Mouse (Mus musculus) MEL (cell line): ENCODE measurements around the gene Rln3. TPM values are rescaled to one million over a fixed set of nuclear protein-coding genes. Genes with fewer than 3 reads are reported as not detected.

ENCODE experiments used
- DNase-seq: peaks from one replicate; pipeline ENCODE4 v3.0.0; 2011; ENCODE audit warnings: low read depth, low spot score
- H3K27ac ChIP-seq: 2 replicates; pipeline ENCODE4 v1.5.1; 2012; ENCODE audit warnings: low read depth, mild to moderate bottlenecking, control low read depth, low read length, moderate library complexity; ENCODE audit not compliant: control insufficient read depth
- H3K27me3 ChIP-seq, 2 experiments: fragments of 150-350 bp in 1 of 2; sonication (generic) in 1 of 2; 2 replicates each; pipeline ENCODE4 v1.6.1; 2012; ENCODE audit warnings: low read length in 2 of 2, mild to moderate bottlenecking in 2 of 2, improper control_type of control experiment in 1 of 2, moderate library complexity in 1 of 2; ENCODE audit not compliant: insufficient read depth in 2 of 2, control insufficient read depth in 1 of 2
- H3K36me3 ChIP-seq, 2 experiments: 2 replicates each; pipeline ENCODE4 v1.6.1; 2012 to 2014; ENCODE audit warnings: low read length in 2 of 2, improper control_type of control experiment in 1 of 2, inconsistent platforms in 1 of 2, mild to moderate bottlenecking in 1 of 2; ENCODE audit not compliant: insufficient read depth in 2 of 2, control insufficient read depth in 1 of 2
- H3K4me1 ChIP-seq, 2 experiments: fragments of 150-350 bp in 1 of 2; sonication (generic) in 1 of 2; 2 replicates each; pipeline ENCODE4 v1.6.1; 2012; ENCODE audit warnings: low read length in 2 of 2, improper control_type of control experiment in 1 of 2, mild to moderate bottlenecking in 1 of 2; ENCODE audit not compliant: insufficient read depth in 2 of 2, control insufficient read depth in 1 of 2
- H3K4me3 ChIP-seq, 2 experiments: fragments of 150-350 bp in 1 of 2; sonication (generic) in 1 of 2; 2 replicates each; pipeline ENCODE4 v1.5.1; 2012; ENCODE audit warnings: low read depth in 2 of 2, low read length in 2 of 2, mild to moderate bottlenecking in 2 of 2, moderate library complexity in 2 of 2, control low read depth in 1 of 2, improper control_type of control experiment in 1 of 2; ENCODE audit not compliant: control insufficient read depth in 1 of 2, insufficient read depth in 1 of 2
- H3K79me2 ChIP-seq: 2 replicates; pipeline ENCODE4 v1.6.1; 2012; ENCODE audit warnings: mild to moderate bottlenecking, low read length, moderate library complexity; ENCODE audit not compliant: control insufficient read depth, poor library complexity, insufficient read depth
- H3K9ac ChIP-seq: 2 replicates; pipeline ENCODE4 v1.6.1; 2012; ENCODE audit warnings: low read depth, mild to moderate bottlenecking, control low read depth, low read length, moderate library complexity; ENCODE audit not compliant: control insufficient read depth, poor library complexity, severe bottlenecking
- H3K9me3 ChIP-seq: fragments of 150-350 bp; sonication (generic); replicated peaks from 2 replicates; pipeline ENCODE4 v1.6.1; 2012; ENCODE audit warnings: mild to moderate bottlenecking, low read length, improper control_type of control experiment, moderate library complexity; ENCODE audit not compliant: insufficient read depth
- CHD1 ChIP-seq: IDR thresholded peaks from 2 replicates; pipeline ENCODE4 v1.6.1; 2012; ENCODE audit warnings: low read depth, mild to moderate bottlenecking, inconsistent platforms, low read length, improper control_type of control experiment
- CHD2 ChIP-seq: IDR thresholded peaks from 2 replicates; pipeline ENCODE4 v1.6.1; 2011; ENCODE audit warnings: low read length, improper control_type of control experiment
- CTCF ChIP-seq, 3 experiments: IDR thresholded peaks in 2 of 3; conservative IDR thresholded peaks in 1 of 3; 2 replicates each; pipeline ENCODE4 v1.5.1; 2011 to 2012; ENCODE audit warnings: low read length in 3 of 3, low read depth in 2 of 3, mild to moderate bottlenecking in 2 of 3, improper control_type of control experiment in 1 of 3, inconsistent platforms in 1 of 3, mixed read lengths in 1 of 3, moderate library complexity in 1 of 3; ENCODE audit not compliant: control insufficient read depth in 1 of 3, insufficient read depth in 1 of 3, poor library complexity in 1 of 3, severe bottlenecking in 1 of 3
- E2F4 ChIP-seq: IDR thresholded peaks from 2 replicates; pipeline ENCODE4 v1.6.1; 2011; ENCODE audit warnings: low read depth, low read length, improper control_type of control experiment, borderline replicate concordance
- ELF1 ChIP-seq: IDR thresholded peaks from 2 replicates; pipeline ENCODE4 v1.6.1; 2014; ENCODE audit warnings: low read depth, mild to moderate bottlenecking, inconsistent platforms, low read length, improper control_type of control experiment, moderate library complexity
- EP300 ChIP-seq, 2 experiments: IDR thresholded peaks; 2 replicates each; pipeline ENCODE4 v1.6.1; 2011; ENCODE audit warnings: improper control_type of control experiment in 2 of 2, low read length in 2 of 2, low read depth in 1 of 2, mild to moderate bottlenecking in 1 of 2
- ETS1 ChIP-seq: IDR thresholded peaks from 2 replicates; pipeline ENCODE4 v1.6.1; 2012; ENCODE audit warnings: low read depth, mild to moderate bottlenecking, inconsistent platforms, low read length, improper control_type of control experiment, moderate library complexity
- GABPA ChIP-seq: IDR thresholded peaks from 2 replicates; pipeline ENCODE4 v1.6.1; 2012; ENCODE audit warnings: low read depth, mild to moderate bottlenecking, inconsistent platforms, low read length, improper control_type of control experiment, moderate library complexity
- HCFC1 ChIP-seq: IDR thresholded peaks from 2 replicates; pipeline ENCODE4 v1.6.1; 2012; ENCODE audit warnings: low read depth, mild to moderate bottlenecking, inconsistent platforms, low read length, improper control_type of control experiment, moderate library complexity
- JUND ChIP-seq: IDR thresholded peaks from 2 replicates; pipeline ENCODE4 v1.6.1; 2011; ENCODE audit warnings: low read depth, mild to moderate bottlenecking, improper control_type of control experiment, low read length
- MAFK ChIP-seq: IDR thresholded peaks from 2 replicates; pipeline ENCODE4 v1.6.1; 2011; ENCODE audit warnings: low read depth, mild to moderate bottlenecking, low read length, improper control_type of control experiment, borderline replicate concordance
- MAX ChIP-seq: IDR thresholded peaks from 2 replicates; pipeline ENCODE4 v1.6.1; 2011; ENCODE audit warnings: low read length, improper control_type of control experiment
- MEF2A ChIP-seq: IDR thresholded peaks from 2 replicates; pipeline ENCODE4 v1.6.1; 2014; ENCODE audit warnings: low read depth, mild to moderate bottlenecking, inconsistent platforms, low read length, improper control_type of control experiment; ENCODE audit not compliant: poor library complexity, insufficient replicate concordance, severe bottlenecking; ENCODE audit errors: extremely low read depth
- MXI1 ChIP-seq: IDR thresholded peaks from 2 replicates; pipeline ENCODE4 v1.6.1; 2011; ENCODE audit warnings: mild to moderate bottlenecking, low read depth, low read length, improper control_type of control experiment
- MYB ChIP-seq: IDR thresholded peaks from 2 replicates; pipeline ENCODE4 v1.6.1; 2011; ENCODE audit warnings: mild to moderate bottlenecking, low read depth, low read length, improper control_type of control experiment
- MYC ChIP-seq: IDR thresholded peaks from 2 replicates; pipeline ENCODE4 v1.6.1; 2011; ENCODE audit warnings: low read depth, mild to moderate bottlenecking, low read length, improper control_type of control experiment, moderate library complexity
- NELFE ChIP-seq: IDR thresholded peaks from 2 replicates; pipeline ENCODE4 v1.6.1; 2011; ENCODE audit warnings: low read depth, low read length, improper control_type of control experiment
- NRF1 ChIP-seq: IDR thresholded peaks from 2 replicates; pipeline ENCODE4 v1.6.1; 2014; ENCODE audit warnings: low read depth, mild to moderate bottlenecking, inconsistent platforms, low read length, improper control_type of control experiment, moderate library complexity; ENCODE audit not compliant: poor library complexity, insufficient read depth, severe bottlenecking
- POLR2A ChIP-seq, 2 experiments: IDR thresholded peaks; 2 replicates each; pipeline ENCODE4 v1.6.1; 2011 to 2012; ENCODE audit warnings: low read length in 2 of 2, mild to moderate bottlenecking in 2 of 2, control low read depth in 1 of 2, improper control_type of control experiment in 1 of 2, low read depth in 1 of 2, moderate library complexity in 1 of 2; ENCODE audit not compliant: control insufficient read depth in 1 of 2, insufficient read depth in 1 of 2, poor library complexity in 1 of 2
- POLR2AphosphoS5 ChIP-seq: IDR thresholded peaks from 2 replicates; pipeline ENCODE4 v1.6.1; 2012; ENCODE audit warnings: low read depth, borderline replicate concordance, mild to moderate bottlenecking, inconsistent platforms, low read length, moderate library complexity, mixed read lengths
- RAD21 ChIP-seq: IDR thresholded peaks from 2 replicates; pipeline ENCODE4 v1.6.1; 2011; ENCODE audit warnings: mild to moderate bottlenecking, low read depth, low read length, improper control_type of control experiment
- RCOR1 ChIP-seq: IDR thresholded peaks from 2 replicates; pipeline ENCODE4 v1.6.1; 2012; ENCODE audit warnings: low read depth, mild to moderate bottlenecking, inconsistent platforms, low read length, improper control_type of control experiment
- SIN3A ChIP-seq: IDR thresholded peaks from 2 replicates; pipeline ENCODE4 v1.6.1; 2012; ENCODE audit warnings: low read length, improper control_type of control experiment, inconsistent platforms
- SMC3 ChIP-seq: IDR thresholded peaks from 2 replicates; pipeline ENCODE4 v1.6.1; 2011; ENCODE audit warnings: low read depth, low read length, improper control_type of control experiment
- TAL1 ChIP-seq: IDR thresholded peaks from 2 replicates; pipeline ENCODE4 v1.6.1; 2012; ENCODE audit warnings: mild to moderate bottlenecking, inconsistent platforms, low read length, moderate library complexity, mixed read lengths
- TBP ChIP-seq: IDR thresholded peaks from 2 replicates; pipeline ENCODE4 v1.8.0; 2011; ENCODE audit warnings: low read depth, low read length, improper control_type of control experiment
- USF1 ChIP-seq: IDR thresholded peaks from 2 replicates; pipeline ENCODE4 v1.6.1; 2014; ENCODE audit warnings: low read depth, mild to moderate bottlenecking, inconsistent platforms, low read length, improper control_type of control experiment, moderate library complexity
- USF2 ChIP-seq, 2 experiments: IDR thresholded peaks; 2 replicates each; pipeline ENCODE4 v1.6.1; 2011 to 2012; ENCODE audit warnings: improper control_type of control experiment in 2 of 2, low read length in 2 of 2, borderline replicate concordance in 1 of 2, inconsistent platforms in 1 of 2, low read depth in 1 of 2, mild to moderate bottlenecking in 1 of 2; ENCODE audit not compliant: insufficient read depth in 1 of 2
- polyA plus RNA-seq, 2 experiments: library from polyadenylated mRNA; stranded (reverse) in 1 of 2; unstranded in 1 of 2; fragments of >175 nt in 1 of 2; fragments of >200 nt in 1 of 2; gene quantifications; 2 replicates each; pipeline versions ENCODE4 v1.2.1 to v1.2.4; 2012; ENCODE audit warnings: low replicate concordance in 2 of 2, low read depth in 1 of 2; ENCODE audit not compliant: insufficient read length in 2 of 2, insufficient read depth in 1 of 2, missing spikeins in 1 of 2
- total RNA-seq: library from RNA; depleted of rRNA; stranded (reverse); fragments of 300-350 nt; gene quantifications from 2 replicates; pipeline ENCODE4 v1.2.3, GENCODE M21; 2012; rRNA removed

The Rln3 gene
- total RNA-seq: not detected in 2 replicates
- polyA plus RNA-seq: not detected

GRCm38 (mm10) chr8:84044900-84045299, at the start of gene Rln3:
TSS of gene Rln3 (minus strand) at chr8:84045000.
- peaks cover 0 to 19% of the 10 kb centered on the region in 2 experiments; a peak in 3 of 4 replicates for H3K4me1 ChIP-seq
- H3K36me3 ChIP-seq: peaks cover 0 to 4% of the 10 kb centered on the region in 2 experiments; a peak in 1 of 4 replicates
- H3K79me2 ChIP-seq: peaks cover 16% of the 10 kb centered on the region
- no peak within 1 kb of the TSS for H3K9ac ChIP-seq
- H3K4me3 ChIP-seq: no peak within 1 kb of the TSS
- H3K9me3 ChIP-seq: no peaks in the 10 kb centered on the region
- no peak for DNase-seq
- TF ChIP-seq MYB (no peak), EP300 (IDR thresholded peaks at IDR 0.05; ENCODE audit: low read depth in 1 of 2, low read length in 2 of 2) (no peak), NRF1 (no peak), JUND (no peak), CHD2 (no peak), CHD1 (no peak), CTCF (IDR thresholded peaks at IDR 0.05 in 2 of 3, conservative IDR thresholded peaks at IDR 0.05 in 1 of 3; ENCODE audit: control insufficient read depth in 1 of 3, insufficient read depth in 1 of 3, low read depth in 2 of 3, low read length in 3 of 3, poor library complexity in 1 of 3, severe bottlenecking in 1 of 3) (no peak), TAL1 (no peak), MYC (no peak), USF2 (IDR thresholded peaks at IDR 0.05; ENCODE audit: borderline replicate concordance in 1 of 2, insufficient read depth in 1 of 2, low read depth in 1 of 2, low read length in 2 of 2) (no peak), POLR2AphosphoS5 (no peak), MXI1 (no peak), HCFC1 (no peak), NELFE (no peak), RCOR1 (no peak), RAD21 (no peak), MAFK (no peak), USF1 (no peak), MAX (no peak)
- H3K27ac ChIP-seq: no peak within 1 kb of the TSS
- H3K27me3 ChIP-seq: no peaks in the 10 kb centered on the region

GRCm38 (mm10) chr8:84090585-84090984, 45.8 kb upstream of the Rln3 start:
- H3K9me3 ChIP-seq: no peaks in the 10 kb centered on the region
- no peak for DNase-seq
- H3K9ac ChIP-seq: no peak overlapping the region
- H3K27ac ChIP-seq: no peak overlapping the region
- H3K79me2 ChIP-seq: no peaks in the 10 kb centered on the region
- no peaks in the 10 kb centered on the region for H3K36me3 ChIP-seq
- no peaks in the 10 kb centered on the region for H3K4me1 ChIP-seq
- H3K27me3 ChIP-seq: no peaks in the 10 kb centered on the region
- no peak overlapping the region for H3K4me3 ChIP-seq
- TF ChIP-seq TBP: no peak
- TF ChIP-seq SIN3A: no peak
- no peak for TF ChIP-seq USF2 (IDR thresholded peaks at IDR 0.05; ENCODE audit: borderline replicate concordance in 1 of 2, insufficient read depth in 1 of 2, low read depth in 1 of 2, low read length in 2 of 2)
- TF ChIP-seq GABPA: no peak
- no peak for TF ChIP-seq MEF2A
- TF ChIP-seq CTCF (IDR thresholded peaks at IDR 0.05 in 2 of 3, conservative IDR thresholded peaks at IDR 0.05 in 1 of 3; ENCODE audit: control insufficient read depth in 1 of 3, insufficient read depth in 1 of 3, low read depth in 2 of 3, low read length in 3 of 3, poor library complexity in 1 of 3, severe bottlenecking in 1 of 3): no peak
- TF ChIP-seq ELF1: no peak
- no peak for TF ChIP-seq MXI1
- no peak for TF ChIP-seq E2F4
- TF ChIP-seq SMC3: no peak
- TF ChIP-seq POLR2A (IDR thresholded peaks at IDR 0.05; ENCODE audit: control insufficient read depth in 1 of 2, insufficient read depth in 1 of 2, low read depth in 1 of 2, low read length in 2 of 2, poor library complexity in 1 of 2): no peak
- no peak for TF ChIP-seq USF1
- TF ChIP-seq MAFK: no peak
- no peak for TF ChIP-seq EP300 (IDR thresholded peaks at IDR 0.05; ENCODE audit: low read depth in 1 of 2, low read length in 2 of 2)
- TF ChIP-seq JUND: no peak
- TF ChIP-seq ETS1: no peak
